Mouse (Mus musculus): Measurements from ENCODE around the gene Galk1. TPM values are rescaled to one million over a fixed set of nuclear protein-coding genes. Genes with fewer than 3 reads are reported as not detected.
A peak's percentile ranks its signal among the peaks of the same experiment; 100 is the strongest.

The Galk1 gene
- total RNA-seq, 2 experiments from 2014 or later = 3.4 to 5.1 TPM

GRCm38 (mm10) chr11:116018106-116018505 is 5.6 kb upstream of the Galk1 start:
- ATAC-seq (replicated peaks; ENCODE audit: low FRiP score, poor library complexity, severe bottlenecking) = peak; percentile 36

DNA sequence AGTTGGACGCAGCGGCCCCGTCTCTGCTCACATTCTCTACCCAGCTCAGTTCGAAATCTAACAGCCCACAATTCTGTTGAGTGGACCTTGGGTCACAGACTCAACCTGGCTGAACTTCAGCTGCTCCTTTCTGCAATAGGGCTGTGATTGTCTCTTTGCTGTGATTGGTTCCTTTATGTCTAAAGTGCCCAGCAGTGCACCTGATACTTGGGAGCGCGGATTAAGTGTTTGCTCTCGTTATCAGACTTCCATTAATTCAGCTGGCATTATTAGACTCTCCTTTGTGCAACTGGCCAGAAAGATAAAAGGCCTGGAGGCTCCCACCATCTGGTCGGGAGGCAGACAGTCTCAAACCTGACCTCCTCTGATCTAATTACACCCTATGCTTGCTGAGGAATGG is 2.3 kb upstream of the Galk1 start:
- ATAC-seq (replicated peaks; ENCODE audit: low FRiP score, poor library complexity, severe bottlenecking) = no peak

DNA sequence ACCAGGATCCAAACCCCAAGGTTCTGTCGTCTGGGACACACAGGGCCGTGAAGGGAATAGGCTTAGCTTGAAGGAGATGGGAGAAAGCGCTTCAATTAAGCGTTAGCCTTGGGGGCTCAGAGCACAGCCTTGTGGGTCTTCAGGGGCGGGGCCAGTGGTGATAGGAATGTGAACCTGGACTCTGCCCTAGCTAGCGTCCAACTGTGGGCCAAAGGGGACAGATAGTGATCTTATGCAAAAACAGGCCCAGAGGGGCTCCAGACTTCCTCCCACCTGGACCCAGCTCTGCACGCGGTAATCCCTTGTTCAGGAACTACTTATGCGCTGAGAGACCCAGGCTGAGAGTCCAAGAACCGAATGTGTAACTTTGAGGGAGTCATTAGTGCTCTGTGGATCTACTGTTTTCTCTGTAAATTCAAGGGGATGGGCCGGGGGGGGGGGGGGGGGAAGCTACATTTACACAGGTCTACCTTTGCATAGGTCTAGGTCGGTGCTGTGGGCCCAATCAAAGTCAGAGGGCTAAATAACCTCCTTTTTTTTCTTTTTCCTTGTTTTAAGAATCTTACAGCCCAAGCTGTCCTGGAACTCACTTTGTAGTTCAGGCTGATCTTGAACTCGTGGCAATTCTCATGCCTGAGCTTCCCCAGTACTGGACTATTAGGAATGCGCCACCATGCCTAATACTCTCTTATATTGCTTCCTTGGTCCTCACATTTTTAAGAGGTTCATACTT is 824 bp downstream of the Galk1 start:
- no peak for ATAC-seq (replicated peaks; ENCODE audit: low FRiP score, poor library complexity, severe bottlenecking)

DNA sequence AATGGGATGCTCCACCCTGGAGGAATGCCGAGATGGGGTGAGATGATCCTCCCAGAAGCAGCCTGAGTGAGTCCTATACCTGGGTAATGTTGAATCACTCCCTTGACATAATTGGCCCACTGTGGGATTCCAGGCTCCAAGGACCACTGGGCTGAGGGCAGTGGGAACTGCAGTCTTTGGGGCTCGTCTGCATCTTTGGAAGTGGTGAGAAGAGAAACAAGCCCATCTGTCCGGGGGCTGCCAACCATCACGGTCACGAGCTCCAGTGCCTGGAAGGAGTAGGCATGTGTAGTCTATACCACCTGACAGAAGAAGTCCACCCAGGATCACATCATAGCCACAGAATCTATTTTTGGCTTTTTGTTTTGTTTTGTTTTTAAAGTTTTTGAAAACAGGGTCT is 1.6 kb downstream of the Galk1 start:
- no peak for ATAC-seq (replicated peaks; ENCODE audit: low FRiP score, poor library complexity, severe bottlenecking)

DNA sequence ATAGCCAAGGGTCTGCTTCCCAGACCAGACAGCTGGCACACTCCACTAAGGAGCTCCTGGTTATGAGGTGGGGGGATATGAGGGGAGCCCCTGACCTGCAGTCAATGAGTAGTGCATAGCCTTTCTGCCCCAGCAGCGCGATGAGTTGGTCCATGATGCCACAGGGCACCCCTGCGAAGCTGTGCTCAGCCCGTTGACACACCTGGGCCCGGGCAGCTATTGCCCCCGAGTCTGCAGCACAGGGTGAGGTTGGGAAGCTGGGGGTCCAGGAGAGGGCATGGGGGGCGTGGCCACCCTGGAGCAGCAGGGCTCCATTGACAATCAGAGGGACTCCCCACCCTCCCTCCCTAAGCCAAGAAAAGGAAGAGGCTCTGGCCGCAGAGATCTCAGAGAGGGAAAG is 2.4 kb downstream of the Galk1 start:
- no peak for ATAC-seq (replicated peaks; ENCODE audit: low FRiP score, poor library complexity, severe bottlenecking)

- ATAC-seq (replicated peaks; ENCODE audit: low FRiP score, poor library complexity, severe bottlenecking) = no peak
These were observed 2.9 kb downstream of the Galk1 start for GRCm38 (mm10) chr11:116009661-116010060.

DNA sequence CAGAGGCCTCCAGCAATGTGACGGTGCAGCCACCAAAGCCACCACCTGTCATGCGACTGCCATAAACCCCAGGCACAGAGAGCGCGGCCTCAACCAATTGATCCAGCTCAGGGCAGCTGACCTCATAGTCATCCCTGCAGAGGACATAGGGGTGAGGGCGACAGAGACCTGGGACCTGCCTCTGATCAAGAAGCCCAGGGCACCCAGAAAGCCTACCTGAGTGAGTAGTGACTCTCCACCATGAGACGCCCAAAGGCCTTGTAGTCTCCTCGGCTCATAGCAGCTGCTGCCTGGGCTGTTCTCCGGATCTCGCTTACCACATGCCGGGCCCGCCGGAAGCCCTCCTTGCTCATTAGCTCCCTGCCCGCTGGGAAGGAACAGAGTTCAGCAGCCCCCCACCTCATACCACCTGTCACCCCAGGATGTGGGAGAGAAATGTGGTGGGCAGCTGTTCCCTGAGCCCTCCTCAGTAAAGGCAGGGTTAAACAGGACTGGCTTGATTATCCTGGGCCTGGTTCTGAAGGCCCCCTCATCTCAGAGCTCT is 3.6 kb downstream of the Galk1 start:
- ATAC-seq (replicated peaks; ENCODE audit: low FRiP score, poor library complexity, severe bottlenecking) = no peak

DNA sequence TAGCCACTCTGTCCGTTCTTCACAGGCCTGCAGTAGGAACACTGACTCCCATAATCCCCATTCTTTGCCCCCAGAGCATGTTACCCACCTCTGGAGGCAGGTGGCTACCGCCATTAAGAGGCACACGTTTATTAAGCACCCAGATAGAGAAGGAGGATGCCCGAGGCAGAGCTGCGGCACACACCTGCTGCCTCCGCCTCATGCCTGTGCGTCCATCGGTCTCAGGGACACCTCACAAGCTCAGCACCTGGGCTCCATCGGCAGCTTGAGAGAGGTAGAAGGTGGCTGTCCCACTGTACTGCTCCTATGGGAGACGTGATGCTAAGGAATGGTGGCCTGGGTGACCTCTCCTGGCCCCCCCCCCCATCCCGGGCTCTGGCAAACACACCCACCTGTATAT is 4.1 kb downstream of the Galk1 start:
- ATAC-seq (replicated peaks; ENCODE audit: low FRiP score, poor library complexity, severe bottlenecking) = no peak

DNA sequence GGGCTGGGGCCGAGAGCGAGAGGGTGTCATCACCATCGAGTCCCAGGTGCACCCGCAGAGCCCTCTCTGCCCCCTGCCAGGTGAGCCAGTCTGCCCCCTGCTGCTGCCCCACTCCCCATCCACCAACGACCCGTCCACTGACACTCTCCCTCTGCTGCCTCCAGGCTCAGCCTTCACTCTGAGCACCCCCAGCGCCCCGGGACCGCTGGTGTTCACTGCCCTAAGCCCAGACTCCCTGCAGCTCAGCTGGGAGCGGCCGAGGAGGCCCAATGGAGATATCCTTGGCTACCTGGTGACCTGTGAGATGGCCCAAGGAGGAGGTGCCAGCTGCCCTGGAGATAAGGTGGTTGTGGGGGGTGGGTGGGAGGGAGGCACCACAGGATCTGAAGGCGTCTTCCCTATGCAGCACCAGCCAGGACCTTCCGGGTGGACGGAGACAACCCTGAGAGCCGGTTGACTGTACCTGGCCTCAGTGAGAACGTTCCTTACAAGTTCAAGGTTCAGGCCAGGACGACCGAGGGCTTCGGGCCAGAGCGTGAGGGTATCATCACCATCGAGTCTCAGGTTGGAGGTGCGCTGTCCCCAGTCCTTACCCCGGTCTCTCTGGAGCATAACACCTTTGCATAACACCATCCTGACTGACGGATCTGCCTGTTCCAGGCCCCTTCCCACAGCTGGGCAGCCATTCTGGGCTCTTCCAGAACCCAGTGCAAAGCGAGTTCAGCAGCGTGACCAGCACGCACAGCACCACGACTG is 5.2 kb downstream of the Galk1 start:
- ATAC-seq (replicated peaks; ENCODE audit: low FRiP score, poor library complexity, severe bottlenecking) = no peak

DNA sequence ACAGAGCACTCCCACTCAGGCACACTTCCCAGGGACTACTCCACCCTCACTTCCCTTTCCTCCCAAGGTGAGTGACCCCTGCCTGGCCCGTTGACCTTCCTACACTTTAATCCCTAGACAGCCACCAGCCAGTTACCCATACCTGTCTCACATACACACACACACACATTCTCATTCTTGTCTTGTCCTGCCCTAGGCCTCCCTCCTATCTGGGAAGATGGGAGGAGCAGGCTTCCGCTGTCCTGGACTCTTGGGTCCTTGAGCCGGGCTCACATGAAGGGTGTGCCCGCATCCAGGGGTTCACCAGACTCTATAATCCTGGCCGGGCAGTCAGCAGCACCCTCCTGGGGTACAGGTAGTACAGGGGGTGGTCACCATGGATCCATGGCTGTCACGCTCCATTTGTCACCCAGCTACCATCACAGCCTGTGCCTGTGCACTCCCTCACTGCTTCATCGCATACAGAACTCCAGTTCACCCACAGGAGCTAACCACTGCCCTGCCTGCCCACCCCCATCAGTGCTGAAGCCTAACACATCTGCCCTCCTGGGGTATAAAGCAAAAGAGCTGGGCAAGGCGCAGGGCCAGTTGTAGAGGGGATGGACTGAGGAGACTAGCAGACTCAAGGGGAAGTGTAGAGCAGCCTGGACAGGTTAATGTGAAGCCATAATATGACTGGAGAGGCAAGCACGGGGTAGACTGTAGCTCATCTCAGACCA is 6.7 kb downstream of the Galk1 start:
- ATAC-seq (replicated peaks; ENCODE audit: low FRiP score, poor library complexity, severe bottlenecking) = no peak

DNA sequence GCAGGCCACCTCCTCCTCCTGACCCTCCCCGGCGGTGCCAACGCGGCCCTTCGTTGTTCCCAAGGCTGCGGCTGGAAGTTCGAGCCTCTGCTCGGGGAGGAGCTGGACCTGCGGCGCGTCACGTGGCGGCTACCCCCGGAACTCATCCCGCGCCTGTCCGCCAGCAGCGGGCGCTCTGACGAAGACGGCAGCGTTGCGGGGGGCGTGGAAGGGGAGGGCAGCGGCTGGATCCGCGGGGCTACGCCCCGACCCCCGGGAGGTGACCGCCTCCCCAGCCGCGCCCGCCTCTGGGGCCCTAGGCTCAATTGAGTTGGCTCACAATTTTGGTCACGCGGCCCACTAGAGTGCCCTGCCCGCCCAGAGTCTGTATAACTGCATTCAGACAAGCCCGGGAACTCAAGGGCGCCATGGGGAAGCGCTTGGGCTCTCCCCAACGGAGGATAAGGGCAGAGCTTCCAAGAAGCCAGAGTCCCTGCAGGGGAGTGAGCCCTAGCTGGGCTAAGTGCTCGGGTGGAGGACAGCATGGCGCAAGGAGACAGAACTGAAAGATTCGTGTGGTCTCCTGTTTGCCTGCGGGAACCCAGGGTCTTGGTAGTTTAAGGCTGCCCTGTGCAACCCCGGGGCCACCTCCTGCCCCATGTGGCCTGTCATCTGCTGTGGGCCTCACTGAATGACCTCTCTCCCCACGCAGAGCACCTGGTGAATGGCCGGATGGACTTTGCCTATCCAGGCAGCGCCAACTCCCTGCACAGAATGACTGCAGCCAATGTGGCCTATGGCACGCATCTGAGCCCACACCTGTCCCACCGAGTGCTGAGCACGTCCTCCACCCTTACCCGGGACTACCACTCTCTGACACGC is 7.4 kb downstream of the Galk1 start:
- peak; percentile 31; the same call in 1 of the 2 replicates for ATAC-seq (replicated peaks; ENCODE audit: low FRiP score, poor library complexity, severe bottlenecking)

DNA sequence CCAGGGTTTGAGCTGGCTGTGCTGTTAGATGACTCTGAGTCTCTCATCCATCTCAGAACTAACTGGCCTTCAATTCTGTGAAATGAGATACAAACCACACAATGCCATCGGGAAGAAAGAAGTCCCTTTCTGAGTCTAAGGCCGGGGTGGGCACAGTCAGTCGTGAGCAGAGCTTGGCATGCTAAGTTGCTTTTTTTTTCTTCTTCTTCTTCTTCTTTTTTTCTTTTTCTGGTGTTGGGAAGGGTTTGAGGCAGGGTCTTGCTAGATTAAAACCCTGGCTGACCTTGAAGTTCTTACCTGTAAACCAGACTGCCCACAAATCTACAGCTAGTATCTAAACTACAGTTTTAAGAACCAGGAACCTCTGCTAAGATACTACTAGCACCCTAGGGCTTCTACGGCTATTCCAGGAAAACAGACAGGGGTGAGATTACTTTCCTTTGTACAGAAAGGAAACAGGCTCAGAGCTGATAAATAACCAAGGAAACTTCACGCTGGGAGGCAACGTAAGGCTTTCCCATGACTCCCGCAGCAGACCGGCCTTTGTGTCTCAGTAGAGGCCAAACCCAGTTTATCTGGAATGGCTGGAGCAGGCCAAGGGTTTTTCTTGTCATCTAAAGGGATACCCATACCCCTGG is 8.2 kb downstream of the Galk1 start:
- ATAC-seq (replicated peaks; ENCODE audit: low FRiP score, poor library complexity, severe bottlenecking) = no peak

- ATAC-seq (replicated peaks; ENCODE audit: low FRiP score, poor library complexity, severe bottlenecking) = no peak
These were observed 9.6 kb downstream of the Galk1 start for GRCm38 (mm10) chr11:116002894-116003293.

DNA sequence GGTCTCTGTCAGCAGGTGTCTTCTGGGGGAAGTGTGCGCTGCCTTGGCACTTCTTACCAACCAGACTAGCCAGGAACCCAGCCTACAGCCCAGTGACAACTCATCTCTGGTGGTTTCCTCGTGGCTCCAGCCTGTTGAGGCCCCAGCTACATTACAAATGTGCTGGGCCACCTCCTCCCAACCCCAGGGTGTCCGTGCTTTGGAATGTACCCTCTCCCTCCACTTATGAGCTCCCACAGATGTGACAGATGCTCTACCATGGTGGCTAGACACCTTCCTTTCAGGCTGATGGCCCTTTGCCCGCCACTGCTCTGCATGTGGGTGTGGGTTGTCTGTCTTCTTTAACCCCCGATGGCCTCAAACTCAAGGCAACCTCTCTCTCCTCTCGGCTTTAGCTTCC is 10.8 kb downstream of the Galk1 start:
- ATAC-seq (replicated peaks; ENCODE audit: low FRiP score, poor library complexity, severe bottlenecking) = no peak

- ATAC-seq (replicated peaks; ENCODE audit: low FRiP score, poor library complexity, severe bottlenecking) = no peak
These were observed 11.9 kb downstream of the Galk1 start for GRCm38 (mm10) chr11:116000607-116001006.

DNA sequence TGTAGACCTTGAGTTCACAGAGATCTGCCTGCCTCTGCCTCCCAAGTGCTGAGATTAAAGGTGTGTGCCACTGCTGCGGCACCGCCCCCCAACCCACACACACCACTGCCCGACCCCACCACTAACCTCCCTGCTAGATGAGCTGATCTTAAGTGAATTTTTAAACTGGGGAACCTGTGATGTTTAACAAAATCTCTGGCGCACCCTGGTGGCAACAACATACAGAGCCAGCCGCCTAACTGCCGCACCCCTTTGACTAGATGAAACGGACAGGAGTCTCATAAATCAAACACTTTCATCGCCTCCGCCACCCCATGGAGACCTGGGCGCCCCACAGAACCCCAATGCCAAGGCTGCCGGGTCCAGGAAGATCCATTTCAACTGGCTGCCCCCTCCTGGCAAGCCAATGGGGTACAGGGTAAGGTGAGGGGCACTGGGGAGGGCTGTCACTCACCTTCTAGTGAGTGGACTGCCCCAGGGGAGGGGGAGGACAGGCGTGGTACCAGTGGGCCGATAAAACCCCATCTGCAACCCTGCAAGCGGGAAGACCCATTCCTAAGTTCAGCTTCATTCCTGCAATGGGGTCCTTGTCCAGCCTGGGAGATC is 12.9 kb downstream of the Galk1 start:
- peak; percentile 53 for ATAC-seq (replicated peaks; ENCODE audit: low FRiP score, poor library complexity, severe bottlenecking)

- ATAC-seq (replicated peaks; ENCODE audit: low FRiP score, poor library complexity, severe bottlenecking) = no peak
These were observed 13.5 kb downstream of the Galk1 start for GRCm38 (mm10) chr11:115999027-115999426.

DNA sequence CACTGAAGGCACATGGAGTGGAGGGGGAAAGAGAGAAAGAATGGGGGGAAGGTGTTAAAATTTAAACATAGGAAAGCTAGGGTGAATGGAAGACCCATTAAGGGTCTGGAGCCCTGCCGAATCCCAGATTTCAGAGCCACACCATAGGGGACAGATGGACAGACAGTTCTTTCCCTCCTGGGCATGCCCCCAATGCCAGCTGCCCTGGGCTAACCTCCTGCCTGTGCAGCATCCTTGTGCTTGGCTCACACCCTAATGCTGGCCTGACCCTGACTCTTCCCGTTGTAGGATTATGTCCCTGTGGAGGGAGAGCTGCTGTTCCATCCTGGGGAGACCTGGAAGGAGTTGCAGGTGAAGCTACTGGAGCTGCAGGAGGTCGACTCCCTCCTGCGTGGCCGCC is 14.9 kb downstream of the Galk1 start:
- ATAC-seq (replicated peaks; ENCODE audit: low FRiP score, poor library complexity, severe bottlenecking) = no peak

- ATAC-seq (replicated peaks; ENCODE audit: low FRiP score, poor library complexity, severe bottlenecking) = no peak
These were observed 15.5 kb downstream of the Galk1 start for GRCm38 (mm10) chr11:115997047-115997446.
